Mouse (Mus musculus) retina, postnatal 7 days (tissue): ENCODE results near the gene Cfhr1.

Source experiments
- DNase-seq: peaks from one replicate; pipeline ENCODE4 v3.0.0-alpha.2; 2012; ENCODE audit warnings: low read depth, low spot score

Cfhr1 gene

DNA sequence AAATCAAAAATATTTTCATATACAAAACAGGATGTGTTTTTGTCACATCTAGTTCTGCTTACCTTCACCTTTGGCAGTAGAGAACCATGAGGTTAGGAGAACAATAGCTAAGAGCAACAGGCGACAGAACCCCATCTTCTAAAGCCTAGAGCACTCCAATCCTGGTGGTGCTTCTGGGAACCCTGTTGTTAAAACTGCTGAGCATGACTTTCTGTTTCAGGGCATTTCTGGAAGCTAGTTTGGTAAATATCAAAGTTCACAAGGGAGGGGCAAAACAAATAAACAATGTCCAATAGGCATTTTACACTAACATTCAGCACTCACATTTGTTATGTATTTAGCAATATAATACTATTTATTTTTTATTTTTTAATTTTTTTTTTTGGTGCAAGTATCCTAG, at the start of gene Cfhr1:
TSS of gene Cfhr1 (minus strand) at position 249 of the 400 bp plus-strand sequence.
- no peak for DNase-seq

DNA sequence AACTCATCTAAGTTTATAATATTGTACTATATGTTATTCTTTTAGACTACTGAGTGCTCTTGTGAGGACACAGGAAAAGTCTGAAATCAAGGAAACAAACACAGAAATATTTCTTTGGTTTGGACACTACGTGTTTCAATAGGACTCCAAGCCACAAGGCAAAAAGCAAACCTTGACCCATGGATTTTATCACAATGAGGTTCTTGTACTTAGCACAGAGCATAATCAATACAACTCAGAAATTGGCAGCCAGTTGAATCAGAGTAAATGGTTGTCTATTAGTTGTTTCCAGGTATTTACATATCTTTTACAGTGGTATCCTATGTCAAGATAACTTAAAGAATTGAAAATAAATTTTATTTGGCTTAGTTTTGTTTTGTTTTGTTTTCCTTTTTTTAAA, 8.8 kb downstream of the Cfhr1 start:
- no peak for DNase-seq

DNA sequence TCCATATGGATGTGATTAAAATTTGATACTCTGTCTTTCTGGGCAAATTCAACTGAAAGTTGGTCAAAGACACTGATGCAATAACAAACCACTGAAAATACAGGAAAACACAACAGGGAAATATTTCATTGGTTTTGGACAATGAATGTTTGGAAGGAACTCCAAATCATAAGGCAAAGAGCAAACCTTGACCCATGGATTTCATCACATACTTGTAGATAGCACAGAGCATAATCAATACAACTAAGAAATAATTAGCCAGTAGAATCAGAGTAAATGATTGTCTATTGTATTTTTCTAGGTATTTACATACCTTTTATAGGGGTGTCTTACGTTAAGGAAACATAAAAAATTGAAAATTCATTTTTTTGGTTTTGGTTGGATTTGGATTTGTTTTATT, 11.5 kb downstream of the Cfhr1 start:
- DNase-seq = no peak

DNA sequence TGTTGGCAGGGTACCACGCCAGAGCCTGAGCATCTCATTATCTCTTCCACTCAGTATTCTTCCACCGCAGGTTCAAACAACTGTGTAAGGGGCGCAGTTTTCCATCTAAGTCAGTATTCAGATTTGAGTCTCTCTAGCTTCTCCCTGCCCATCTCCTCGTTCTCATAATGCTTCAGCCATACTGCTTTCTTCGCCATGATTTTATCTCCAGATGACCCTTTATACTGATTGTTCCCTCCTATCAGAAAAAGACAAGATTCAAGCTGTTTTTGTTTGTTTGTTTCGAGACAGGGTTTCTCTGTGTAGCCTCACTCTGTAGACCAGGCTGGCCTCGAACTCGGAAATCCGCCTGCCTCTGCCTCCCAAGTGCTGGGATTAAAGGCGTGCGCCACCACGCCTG, 45.5 kb downstream of the Cfhr1 start:
- DNase-seq = no peak

DNA sequence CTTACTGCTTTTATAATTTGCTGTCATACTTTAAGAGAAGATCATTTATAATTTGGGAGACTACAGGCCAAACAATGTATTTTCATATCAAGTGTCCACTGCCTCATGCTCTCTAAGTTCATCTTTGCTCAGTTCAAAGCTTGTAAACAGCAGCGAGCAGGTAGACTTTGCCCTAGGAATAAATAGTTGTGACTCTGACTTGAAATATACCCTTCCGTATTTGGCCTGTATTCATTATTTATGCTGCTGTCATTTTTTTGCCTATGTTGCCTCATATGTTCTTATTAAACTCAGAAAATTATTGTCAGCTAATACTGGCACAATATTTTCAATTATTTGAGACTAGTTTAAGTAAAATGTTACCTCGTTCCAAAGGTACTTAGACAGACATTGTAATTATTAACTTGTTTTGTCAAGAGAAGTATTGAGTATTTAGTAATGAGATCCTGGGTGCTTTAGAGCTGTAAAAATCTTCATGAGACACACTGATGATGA, 58.8 kb downstream of the Cfhr1 start, which contains the start of gene F13b:
TSS of gene F13b (plus strand) at position 445 of the 495 bp plus-strand sequence.
- DNase-seq = no peak

DNA sequence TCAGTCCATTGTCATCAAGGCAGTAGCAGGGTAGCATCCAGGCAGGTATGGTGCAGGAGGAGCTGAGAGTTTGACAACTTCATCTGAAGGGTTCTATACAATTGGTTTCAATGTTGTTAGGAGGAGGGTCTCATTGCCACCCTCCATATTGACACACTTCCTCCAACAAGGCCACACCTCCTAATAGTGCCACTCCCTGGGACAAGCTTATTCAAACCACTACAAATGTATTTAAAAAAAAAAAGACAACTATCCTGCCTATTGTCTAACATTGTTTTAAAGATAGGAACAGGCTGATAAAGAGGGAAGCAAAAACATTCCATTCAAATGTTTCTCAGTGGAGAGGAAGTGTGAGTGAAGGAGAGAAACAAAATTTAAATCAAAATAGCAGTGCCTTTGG, 60.3 kb downstream of the Cfhr1 start:
- no peak for DNase-seq
